Mouse (Mus musculus) olfactory bulb, adult 2 months (tissue): ENCODE measurements around the gene Hist1h2ab.
"Not testable (repeated sequence)": the region's sequence is repeated elsewhere in the genome, so short reads cannot be mapped to it uniquely, and the experiment has no call there.

Experiments used
- CTCF ChIP-seq: fragments of 200-500 bp; IDR thresholded peaks from 2 replicates; pipeline ENCODE4 v1.5.1; 2012; ENCODE audit warnings: low read depth, mild to moderate bottlenecking, low read length, moderate library complexity; ENCODE audit not compliant: insufficient read depth
- POLR2A ChIP-seq: fragments of 200-500 bp; IDR thresholded peaks from 2 replicates; pipeline ENCODE4 v1.6.1; 2012; ENCODE audit warnings: mild to moderate bottlenecking, low read depth, low read length, moderate library complexity; ENCODE audit not compliant: insufficient read depth

DNA sequence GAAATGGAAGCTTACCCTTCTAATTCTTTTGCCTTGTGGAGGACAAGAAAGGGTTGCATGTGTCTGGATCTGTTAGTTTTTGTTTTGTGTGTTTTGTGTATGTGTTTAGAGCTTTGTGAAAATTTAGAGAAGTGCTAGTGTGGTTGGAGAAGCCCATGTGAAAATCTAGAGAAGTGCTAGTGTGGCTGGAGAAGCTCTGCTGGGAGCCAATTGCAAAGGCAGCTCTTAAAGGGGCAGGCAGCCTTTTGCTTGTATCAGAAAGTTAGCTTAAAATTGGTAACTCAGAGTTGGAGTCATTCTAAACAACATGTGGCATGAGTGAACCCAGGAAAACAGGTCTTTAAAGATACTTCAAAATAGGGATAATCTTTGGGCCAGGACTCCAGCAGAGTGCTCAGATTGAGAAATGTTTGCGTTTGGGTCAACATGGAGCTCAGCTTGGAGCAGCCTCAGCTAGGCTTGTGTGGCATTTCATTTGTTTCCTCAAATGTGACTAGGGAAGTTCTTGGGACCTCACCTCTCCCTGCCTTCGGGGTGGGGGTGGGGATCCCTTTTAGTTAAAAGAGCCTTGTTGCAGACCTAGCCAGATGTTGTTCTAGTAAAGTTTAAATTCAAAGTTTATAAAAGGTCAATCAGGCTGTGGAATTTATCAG, 33.2 kb upstream of the Hist1h2ab start:
- TF ChIP-seq CTCF, POLR2A: not testable (repeated sequence)
